Mouse (Mus musculus): ENCODE results near the gene Pcdh17.

Gene Pcdh17

DNA sequence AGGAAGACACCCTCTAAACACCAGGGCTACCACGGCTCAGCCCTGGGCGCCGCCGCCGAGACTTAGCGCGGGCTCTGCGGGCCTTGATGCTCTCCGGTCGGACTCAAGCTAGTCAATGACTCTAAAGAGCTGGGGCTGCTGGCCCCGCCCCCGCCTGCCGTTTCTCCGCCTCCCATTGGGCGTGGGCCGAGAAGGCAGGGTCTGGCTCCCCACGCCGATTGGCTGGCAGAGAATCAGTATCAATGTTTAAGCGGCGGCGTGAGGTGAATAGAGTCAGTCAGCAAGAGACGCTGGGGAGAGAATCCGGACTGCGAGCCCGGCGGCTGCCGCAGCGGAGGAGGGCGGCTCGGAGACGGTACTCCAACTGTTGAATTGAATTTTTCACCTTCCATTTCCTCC, at the start of gene Pcdh17:
Gene Pcdh17 (plus strand): TSS at position 276 of the 399 bp plus-strand sequence.
- peak; percentile 95 for DNase-seq (ENCODE audit: low read depth, low spot score)

DNA sequence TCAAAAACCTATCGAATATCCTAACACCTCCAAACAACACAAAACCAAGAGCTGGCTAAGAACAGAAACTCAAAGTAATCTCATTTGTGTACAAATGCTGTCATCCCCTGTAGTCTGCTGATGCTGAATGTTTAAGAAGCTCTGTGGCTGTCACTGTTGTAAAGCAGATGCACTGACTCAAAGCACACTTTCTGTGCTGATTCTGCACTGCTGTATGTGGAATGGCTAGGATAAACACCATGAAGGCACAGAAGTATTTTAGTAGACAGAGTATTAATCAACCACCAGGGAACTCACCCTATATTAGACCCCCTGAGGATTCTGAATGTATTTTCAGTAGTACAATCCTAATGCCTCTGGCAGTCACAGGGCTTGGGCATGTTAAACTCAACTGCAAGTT, 46.2 kb upstream of the Pcdh17 start:
- DNase-seq (ENCODE audit: low read depth, low spot score): no peak

DNA sequence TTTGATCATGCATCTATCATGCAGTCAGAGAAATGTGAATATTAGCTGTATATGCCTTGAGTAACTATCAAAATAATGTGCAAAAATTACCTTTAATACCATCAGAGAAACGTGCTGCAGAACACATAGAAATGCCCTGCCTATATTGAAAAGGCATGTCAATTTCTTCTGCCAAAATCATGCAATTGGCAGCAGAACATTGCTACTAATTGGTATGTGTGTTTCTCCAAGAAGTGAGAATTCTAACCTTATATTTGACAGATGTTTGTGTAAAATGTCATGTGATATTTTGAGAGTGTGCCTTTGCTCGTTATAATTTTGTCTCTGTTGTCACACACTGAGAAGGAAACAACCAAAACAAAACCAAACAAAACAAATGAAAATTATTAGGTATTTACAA, 18.6 kb upstream of the Pcdh17 start:
- DNase-seq (ENCODE audit: low read depth, low spot score): no peak

GRCm38 (mm10) chr14:84426616-84427015, 16.7 kb upstream of the Pcdh17 start:
- no peak for DNase-seq (ENCODE audit: low read depth, low spot score)

DNA sequence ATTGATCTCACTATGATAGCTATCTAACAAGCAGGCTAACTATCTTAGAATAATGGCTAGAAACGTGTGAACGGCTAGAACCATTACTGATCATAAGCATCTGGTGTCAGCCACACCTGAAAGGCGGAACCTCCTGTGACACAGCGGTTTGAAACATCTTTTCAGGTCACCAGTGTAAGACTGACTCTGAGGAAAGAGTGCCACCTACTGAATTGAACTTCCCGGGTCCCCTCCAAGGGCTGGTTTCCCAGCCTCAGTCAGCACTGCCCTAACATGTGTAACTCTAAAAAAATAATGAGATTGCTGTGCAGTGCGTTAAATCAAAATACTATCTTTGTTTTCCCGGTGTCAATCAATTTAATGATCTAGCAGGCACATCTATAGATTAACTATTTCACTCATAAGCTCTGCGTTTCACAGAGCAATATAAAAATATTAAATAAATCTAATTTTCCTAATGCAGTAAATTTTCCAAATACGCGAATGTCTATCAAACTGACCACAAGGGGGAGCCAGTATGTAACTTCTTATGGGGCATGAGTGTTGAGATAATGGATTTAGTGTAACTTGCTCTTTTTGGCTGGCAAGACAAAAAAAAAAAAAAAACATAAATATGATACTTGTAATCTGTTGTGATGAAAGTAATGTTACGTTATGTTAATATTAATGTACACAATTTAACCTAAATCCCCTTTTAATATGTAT, 5.1 kb upstream of the Pcdh17 start:
- DNase-seq (ENCODE audit: low read depth, low spot score): peak; percentile 54

DNA sequence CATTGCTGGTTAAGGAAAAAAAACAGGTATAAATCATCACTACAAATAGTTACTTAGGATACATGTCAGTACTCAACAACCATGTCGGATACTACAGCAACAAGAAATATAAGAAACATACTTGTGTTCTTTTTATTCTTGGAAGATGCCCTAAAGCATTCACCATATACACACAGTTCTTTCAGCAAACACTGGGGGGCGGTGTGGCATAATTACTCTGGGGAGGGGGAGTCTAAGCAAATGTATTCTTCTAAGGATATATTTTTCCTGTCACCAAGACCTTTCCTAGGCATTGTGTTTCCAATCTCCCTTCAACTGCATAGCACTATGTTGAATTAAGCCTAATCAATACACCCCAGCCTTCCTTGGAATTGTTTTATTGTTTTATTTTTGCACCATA, 2.5 kb upstream of the Pcdh17 start:
- peak; percentile 31 for DNase-seq (ENCODE audit: low read depth, low spot score)

GRCm38 (mm10) chr14:84442528-84443287, 655 bp upstream of the Pcdh17 start:
- peak; percentile 24 for DNase-seq (ENCODE audit: low read depth, low spot score)

- DNase-seq (ENCODE audit: low read depth, low spot score): peak; percentile 4
Measured at GRCm38 (mm10) chr14:84443761-84444160, 398 bp downstream of the Pcdh17 start.

GRCm38 (mm10) chr14:84444276-84444662, 906 bp downstream of the Pcdh17 start:
- DNase-seq (ENCODE audit: low read depth, low spot score): peak; percentile 10

DNA sequence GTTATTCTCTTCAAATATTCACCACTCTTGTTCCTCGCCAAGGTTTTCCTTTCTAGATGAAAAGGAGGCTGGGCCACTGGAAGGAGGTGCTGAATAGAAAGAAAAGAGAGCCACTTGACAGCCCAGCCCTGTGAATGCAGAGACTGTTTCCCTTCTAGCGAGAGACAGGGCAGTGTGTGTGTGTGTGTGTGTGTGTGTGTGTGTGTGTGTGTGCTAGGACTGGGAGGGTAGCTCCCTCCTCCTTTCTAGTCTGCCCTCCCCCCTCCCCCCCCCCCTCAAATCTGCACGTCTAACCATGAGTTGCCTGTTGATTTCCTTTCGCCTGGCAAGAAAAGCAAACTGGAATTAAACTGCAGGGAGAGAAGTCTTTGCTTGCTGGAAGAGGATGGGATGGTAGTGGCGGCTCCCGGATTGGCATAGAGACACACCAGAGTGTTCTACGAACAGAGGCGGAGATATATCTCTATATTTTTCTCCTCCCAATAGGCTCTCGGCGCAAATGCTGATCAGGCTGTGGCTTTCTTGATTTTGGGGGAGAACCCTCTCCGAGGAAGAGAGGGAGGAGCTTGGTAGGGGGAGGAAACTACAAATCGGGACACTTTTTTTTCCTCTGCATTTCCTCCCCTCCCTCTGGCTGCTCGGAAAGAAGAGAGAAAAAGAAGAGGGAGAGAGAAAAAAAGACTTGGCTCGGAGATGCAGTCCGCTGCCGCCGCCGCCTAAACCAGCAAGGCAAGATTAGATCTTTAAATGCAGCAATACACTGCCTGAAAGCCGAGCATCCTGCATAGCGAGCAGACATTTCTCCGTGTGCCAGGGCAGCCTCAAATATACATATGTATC, 1.5 kb downstream of the Pcdh17 start:
- DNase-seq (ENCODE audit: low read depth, low spot score): peak; percentile 9

DNA sequence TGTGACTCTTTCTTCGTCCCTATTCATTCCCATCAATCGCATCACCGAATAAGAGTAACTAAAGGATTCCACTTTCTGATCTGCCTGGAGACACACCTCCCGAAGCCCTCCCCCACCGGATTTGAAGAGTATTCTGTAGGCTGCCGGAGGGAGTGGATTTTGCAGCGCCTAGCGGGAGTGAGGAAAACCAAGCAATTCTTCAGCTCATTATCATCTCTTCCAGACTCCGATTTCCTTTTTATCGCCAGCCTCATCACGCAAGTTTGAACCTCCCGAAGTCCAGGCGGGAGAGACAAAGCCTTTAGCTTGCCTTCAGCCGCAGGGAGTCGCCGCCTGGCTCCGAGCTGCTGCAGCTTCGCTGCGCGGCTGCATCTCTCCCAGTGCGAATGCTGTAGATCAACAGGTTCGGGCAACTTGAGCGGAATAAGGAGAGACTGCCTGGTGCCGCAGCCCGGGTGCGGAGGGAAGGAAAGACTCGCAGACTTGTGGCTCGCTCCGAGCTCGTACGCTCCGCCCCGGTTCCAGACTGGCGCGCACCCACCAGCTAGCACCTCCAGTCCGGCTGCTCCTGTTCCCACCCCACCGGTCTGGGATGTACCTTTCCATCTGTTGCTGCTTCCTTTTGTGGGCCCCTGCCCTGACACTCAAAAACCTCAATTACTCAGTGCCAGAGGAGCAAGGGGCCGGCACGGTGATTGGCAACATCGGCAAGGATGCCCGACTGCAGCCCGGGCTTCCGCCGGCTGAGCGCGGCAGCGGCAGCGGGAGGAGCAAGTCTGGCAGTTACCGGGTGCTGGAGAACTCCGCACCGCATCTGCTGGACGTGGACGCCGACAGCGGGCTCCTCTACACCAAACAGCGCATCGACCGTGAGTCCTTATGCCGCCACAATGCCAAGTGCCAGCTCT, 2.4 kb downstream of the Pcdh17 start:
- DNase-seq (ENCODE audit: low read depth, low spot score): peak; percentile 50

GRCm38 (mm10) chr14:84446411-84446915, 3.1 kb downstream of the Pcdh17 start:
- peak; percentile 19 for DNase-seq (ENCODE audit: low read depth, low spot score)

- peak; percentile 50 for DNase-seq (ENCODE audit: low read depth, low spot score)
Measured at GRCm38 (mm10) chr14:84446941-84447641, 3.7 kb downstream of the Pcdh17 start.

- DNase-seq (ENCODE audit: low read depth, low spot score): peak; percentile 68
Measured at GRCm38 (mm10) chr14:84447661-84448380, 4.5 kb downstream of the Pcdh17 start.

DNA sequence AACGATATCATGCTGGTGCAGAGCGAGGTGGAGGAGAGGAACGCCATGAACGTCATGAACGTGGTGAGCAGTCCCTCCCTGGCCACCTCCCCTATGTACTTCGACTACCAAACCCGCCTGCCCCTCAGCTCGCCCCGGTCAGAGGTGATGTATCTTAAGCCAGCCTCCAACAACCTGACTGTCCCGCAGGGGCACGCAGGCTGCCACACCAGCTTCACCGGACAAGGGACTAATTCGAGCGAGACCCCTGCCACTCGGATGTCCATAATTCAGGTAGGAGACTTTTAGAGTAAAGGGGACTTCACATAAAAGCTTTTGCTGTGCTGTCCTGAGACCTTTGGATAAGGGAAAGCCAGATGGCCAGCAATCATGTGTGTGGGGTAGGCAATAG, 5.0 kb downstream of the Pcdh17 start:
- no peak for DNase-seq (ENCODE audit: low read depth, low spot score)

- DNase-seq (ENCODE audit: low read depth, low spot score): no peak
Measured at GRCm38 (mm10) chr14:84454074-84454845, 10.9 kb downstream of the Pcdh17 start.

DNA sequence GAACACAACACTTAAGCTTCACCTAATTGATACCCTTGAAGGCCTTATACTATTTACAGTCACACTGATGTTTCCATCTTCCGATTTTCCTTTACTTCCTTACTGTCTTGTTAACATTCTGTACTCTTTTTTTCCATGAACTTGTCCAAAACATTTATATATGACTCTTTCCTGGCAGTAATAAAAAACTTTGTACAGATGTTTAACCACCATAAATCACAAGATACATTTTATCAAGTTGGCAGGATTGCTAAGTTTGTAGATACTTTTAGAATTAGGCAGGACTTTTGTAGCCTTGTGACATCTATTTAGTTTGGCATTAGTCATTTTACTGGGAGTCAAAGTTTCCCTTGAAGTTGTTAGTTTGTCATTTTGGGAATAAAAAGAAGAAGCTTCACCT, 32.1 kb downstream of the Pcdh17 start:
- DNase-seq (ENCODE audit: low read depth, low spot score): no peak

DNA sequence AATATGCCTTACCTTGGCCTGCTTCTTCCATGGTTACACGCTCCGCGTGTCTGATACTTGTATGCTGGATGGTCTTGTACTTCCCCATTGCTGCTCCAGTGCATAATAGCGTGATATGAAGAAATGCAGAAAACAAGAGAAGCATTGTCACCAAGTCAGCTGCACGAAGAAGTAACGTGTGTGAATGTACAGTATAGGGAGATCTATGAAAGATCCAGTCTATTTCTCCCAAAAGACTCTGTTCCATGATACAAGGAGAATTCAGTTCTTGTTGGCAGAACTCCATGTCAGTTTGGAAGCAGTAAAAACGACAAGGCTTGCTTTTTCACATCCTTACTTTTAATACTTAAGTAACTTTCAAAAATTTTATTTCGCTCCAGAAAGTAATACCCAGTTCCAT, 33.0 kb downstream of the Pcdh17 start:
- DNase-seq (ENCODE audit: low read depth, low spot score): no peak

- no peak for DNase-seq (ENCODE audit: low read depth, low spot score)
Measured at GRCm38 (mm10) chr14:84476906-84477305, 33.5 kb downstream of the Pcdh17 start.
